Mouse (Mus musculus): ENCODE results near the gene Bmp6.

DNA sequence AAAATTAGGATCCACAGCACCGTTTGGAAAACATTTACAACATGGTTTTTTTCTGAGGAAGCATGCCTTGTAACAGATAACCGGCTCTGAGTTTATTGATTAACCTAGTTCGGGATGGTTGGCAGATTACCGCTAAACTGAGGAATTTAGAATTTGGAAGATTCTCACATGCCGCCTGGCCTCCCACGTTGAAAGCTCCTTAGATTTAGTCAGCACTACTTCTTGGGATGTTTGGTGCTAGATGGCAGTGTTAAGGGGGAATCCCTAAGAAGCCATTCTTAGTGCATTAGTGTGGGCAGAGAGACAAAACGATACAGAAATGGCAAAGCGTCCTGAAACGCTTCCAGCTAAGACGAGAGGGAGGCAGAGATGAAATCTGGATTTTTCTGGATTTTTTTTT lies 8.1 kb downstream of the Bmp6 start:
- no peak for TF ChIP-seq POLR2A (IDR thresholded peaks at IDR 0.05; ENCODE audit: low read depth, low read length)
- TF ChIP-seq CTCF (IDR thresholded peaks at IDR 0.05; ENCODE audit: borderline replicate concordance, insufficient read depth, low read length) = no peak
